Mouse (Mus musculus) adipocyte (in vitro differentiated cells): ENCODE data around the gene Nt5c3b.

Experiments used
- DNase-seq: peaks from one replicate; pipeline ENCODE4 v3.0.0-alpha.2; 2016; ENCODE audit warnings: low spot score

Gene Nt5c3b

GRCm38 (mm10) chr11:100441797-100442196 is at the start of gene Nt5c3b, which contains the start of gene Klhl10:
Gene Nt5c3b, minus strand, starts transcription at chr11:100441808.
Gene Klhl10, plus strand, starts transcription at chr11:100441917.
- DNase-seq, result no peak

- no peak for DNase-seq
Observed at GRCm38 (mm10) chr11:100490951-100491350, 49.3 kb upstream of the Nt5c3b start.

DNA sequence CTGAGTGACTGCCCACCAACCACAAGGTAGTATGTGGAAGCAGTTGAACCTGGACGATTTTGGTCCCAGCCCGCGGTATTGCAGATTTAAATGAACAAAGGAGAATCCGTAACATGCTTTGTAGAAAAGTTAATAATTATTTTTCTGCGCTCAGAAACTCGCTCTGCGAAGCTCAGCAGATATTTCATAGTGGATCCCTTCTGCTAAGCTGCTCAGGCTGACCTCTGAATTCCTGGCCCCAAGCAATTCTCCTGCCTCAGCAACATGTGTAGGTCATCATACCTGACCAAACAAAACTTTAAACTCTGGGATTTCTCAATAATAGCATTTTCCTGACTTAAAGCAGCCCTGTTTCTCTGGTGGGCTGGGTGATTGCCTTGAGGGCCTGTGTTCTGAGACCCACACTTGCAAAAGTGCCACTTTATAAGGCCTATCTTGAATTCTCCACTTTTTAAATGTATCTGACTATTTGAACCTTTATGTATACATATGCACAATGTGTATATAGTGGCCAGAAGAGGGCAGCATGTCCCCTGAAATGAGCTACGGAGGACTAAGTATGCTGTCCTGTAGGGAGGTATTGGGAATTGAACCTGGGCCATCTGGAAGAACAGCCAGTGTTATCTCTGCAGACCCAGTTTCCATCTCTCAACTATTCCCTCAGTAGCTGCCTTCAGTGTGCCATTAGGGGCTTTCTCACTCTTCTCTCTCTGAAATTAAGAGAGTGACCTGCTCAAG is 44.4 kb upstream of the Nt5c3b start:
- peak; percentile 44 for DNase-seq

GRCm38 (mm10) chr11:100484461-100484860 is 42.9 kb upstream of the Nt5c3b start:
- DNase-seq, result no peak

DNA sequence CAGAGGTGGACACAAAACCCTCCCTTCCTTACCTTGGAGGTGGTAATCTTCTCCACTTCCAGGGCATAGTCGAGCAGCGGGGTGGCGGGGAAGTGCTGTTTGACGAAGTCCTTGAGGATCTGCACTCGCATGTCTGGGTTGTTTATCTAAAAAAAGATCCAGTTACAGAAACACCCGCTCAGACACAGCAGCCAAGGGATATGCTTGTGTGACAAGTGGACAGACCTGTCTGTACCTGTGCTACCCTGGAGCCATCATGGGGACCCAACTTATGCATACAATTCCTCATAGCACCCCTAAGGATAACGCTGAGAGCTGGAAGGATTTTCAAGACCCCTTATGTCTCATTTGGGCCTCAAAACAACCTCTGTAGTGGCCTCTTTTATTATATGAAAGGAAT is 37.5 kb upstream of the Nt5c3b start:
- no peak for DNase-seq

DNA sequence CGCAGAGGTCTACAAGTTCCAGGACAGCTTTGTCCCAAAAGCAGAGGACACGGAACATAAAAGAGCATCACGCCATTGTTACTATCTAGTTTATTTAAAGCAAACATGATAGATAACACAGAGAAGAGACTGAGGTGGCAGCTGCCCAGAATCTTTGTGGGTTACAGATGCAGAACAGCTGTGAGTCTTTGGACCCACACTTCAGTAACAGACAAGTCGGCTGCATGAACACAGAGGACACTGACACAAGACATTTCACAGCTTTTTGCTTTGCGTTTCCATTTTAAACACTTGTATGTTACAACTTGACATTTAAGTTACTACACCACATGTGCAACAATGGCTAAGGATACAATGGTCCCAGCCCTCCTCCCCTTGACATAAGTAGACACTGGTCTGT is 34.7 kb upstream of the Nt5c3b start:
- DNase-seq, result no peak

DNA sequence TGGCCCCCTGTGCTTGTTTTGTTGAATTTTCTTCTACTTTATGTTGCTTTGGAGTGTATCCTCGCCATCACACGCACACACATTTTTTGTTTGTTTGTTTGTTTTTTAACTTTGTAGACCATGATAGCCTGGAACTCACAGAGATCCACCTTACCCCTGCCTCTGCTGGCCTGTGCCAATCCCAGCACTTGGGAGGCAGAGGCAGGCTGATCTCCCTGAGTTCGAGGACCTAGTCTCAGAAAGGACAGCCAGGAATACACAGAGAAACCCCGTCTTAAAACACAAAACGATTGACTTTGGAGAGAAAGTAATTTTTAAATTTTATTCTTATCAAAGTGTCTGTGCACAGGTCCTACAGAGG is 31.3 kb upstream of the Nt5c3b start:
- no peak for DNase-seq

GRCm38 (mm10) chr11:100472197-100472934 is 30.8 kb upstream of the Nt5c3b start, which contains the start of gene Klhl11:
Gene Klhl11, minus strand, starts transcription at chr11:100472741.
- DNase-seq, result peak; percentile 89

DNA sequence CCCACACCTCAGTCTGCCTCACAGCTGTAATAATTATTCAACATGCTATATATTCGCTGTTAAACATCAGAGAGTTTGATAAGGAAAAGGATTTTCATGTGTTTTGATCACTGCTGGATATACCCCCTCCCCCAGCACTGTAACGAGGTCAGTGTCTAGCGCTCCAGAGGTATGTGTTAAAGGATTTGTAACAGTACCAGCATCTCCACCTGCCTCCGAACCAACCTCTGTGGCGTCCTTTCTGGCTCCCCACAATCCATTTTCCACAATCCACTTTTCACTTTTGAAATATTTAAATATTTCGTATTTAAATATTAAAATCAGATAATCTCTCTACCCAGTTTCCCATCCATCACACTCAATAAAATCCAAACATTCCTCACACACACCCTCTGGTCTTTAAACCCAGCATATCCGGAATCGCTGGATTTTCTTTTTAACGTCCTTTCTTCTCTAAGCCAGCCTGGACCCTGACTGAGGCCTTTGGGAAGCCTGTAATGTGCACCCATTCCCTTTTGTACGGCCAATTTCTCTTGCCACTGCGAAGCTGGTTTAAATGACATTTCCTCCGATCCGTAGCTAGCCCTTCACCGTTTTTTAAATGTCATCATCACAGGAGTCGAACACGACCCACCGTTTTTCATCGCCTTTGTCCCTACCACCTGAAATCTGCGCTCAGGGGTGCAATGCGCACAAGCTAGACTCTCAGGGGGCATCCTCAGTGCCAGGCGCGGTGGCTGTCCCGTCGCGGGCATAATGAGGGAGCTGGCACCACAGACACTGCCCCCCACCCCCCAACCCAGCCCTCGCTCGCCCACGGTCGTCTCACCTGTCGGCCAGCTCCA is 30.0 kb upstream of the Nt5c3b start:
- peak; percentile 13 for DNase-seq

GRCm38 (mm10) chr11:100465833-100466232 is 24.2 kb upstream of the Nt5c3b start:
- DNase-seq, result no peak

DNA sequence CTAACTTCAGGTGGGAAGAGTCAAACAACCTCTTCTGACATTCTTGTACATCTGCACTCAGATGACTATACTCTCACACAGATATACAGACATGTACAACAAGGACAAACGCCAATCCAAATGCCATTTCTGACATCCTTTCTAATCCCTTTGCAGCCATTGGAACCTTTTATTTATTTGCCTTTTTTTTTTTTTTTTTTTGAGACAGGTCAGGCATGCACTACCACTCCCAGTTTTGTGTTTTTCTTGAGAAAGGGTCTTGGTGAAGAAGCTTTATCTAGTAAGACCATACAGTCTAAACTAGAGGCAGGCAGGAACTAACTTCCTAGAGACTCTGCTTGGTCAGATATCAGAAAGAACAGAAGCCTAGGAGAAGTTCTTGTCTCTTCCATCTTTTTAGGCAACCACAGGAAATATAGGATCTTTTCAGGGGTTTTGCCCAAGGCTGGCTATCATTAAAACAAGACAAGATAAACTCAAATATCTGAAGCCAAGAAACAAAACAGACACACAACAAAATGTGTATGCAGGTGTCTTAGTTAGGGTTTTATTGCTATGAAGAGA is 23.7 kb upstream of the Nt5c3b start:
- no peak for DNase-seq

DNA sequence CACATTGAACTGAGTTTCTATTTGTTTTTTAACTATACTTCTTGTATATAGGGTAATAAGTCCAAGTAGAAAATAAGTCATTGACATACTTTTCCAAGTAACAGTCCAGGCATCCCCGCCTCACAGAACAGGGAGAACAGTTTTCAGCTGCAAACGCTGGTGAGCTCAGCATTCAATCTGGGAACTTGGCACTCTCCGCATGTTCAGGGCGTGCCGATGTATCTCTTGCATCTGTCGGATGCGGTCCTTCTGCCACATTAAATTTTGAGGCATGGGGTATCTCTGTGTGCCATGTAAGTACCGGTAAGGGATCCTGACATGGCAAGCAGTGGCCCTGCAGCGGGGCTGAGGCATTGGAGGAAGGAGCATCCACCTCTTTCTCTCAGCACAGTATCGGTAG is 21.1 kb upstream of the Nt5c3b start:
- DNase-seq, result no peak

- DNase-seq, result no peak
Observed at GRCm38 (mm10) chr11:100457711-100458110, 16.1 kb upstream of the Nt5c3b start.

DNA sequence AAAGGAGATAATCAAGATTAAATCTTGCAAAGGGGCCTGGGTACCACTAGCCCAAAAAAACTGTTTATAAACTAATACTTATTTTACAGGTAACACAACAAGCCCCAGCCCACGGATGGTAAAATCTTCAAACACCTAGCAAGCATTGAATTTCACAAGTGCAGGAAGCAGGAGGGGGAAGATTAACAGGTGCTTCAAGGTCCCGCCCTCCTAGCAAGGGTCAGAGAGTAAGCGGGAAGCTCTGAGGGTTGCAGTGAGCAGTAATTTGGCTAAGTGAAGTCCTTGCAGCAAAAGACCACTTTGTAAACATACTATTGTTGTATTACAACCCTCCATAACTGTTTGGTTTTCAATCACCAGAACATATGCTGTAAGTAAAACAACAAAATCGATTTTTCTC is 15.6 kb upstream of the Nt5c3b start:
- DNase-seq, result no peak

GRCm38 (mm10) chr11:100442625-100443024 is 1.0 kb upstream of the Nt5c3b start:
- DNase-seq, result no peak

DNA sequence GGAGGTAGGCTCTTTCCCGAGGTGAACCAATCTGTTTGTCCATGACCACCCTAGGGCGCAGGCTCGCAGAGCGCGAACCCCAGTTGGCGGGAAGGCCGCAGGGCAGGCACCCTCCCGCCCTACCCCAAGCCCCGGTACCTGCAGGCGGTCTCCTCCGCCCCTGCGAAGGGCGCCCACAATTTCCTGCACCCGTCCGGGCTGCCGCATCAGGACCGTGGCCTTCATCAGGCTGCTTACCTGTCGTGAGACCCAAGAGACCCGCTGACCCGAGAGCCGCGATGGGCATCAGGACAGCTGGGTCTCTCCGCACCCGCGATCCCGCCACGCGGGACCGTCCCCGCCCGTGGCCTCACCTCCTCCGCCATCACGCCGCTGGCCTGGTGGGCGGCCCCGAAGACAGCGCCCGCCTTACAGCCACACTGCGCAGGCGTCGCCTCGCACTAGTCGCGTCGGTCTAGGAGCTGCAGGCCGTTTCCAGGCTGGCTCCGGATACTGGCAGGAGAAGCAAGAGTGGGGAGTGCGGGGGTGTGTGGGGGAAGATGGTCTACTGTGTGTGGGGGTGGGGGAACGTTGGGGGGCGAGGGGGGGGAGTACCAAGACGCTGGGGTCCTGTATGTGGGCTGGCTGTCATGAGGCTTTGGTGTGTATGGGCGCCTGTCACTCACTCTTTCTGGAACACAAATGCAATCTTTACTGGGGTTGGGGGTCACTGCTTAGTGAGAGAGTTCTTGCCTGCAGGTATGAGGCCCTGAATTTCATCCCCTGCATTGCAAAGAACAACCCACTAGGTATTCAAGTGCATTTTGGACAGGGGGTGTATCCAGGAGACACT is 701 bp downstream of the Nt5c3b start:
- DNase-seq, result peak; percentile 75

DNA sequence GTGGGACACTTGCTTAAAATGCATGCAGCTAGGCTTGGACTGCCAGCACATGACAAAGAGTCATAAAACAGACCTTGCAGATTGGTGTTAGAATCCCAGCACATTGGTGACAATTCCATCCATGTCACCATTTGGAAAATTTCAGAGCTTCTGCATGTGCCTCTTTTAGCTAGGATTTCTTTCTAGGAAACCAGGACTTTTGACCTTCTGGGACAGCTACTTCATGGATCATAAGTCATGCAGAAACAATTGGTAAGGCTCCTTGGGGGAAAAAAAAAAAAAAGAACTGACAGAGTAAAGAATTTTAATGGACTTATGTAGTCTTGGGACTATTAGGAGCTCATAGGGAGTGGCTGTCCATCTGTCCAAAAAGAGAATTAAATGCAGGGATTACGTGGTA is 3.7 kb downstream of the Nt5c3b start:
- DNase-seq, result peak; percentile 25

- no peak for DNase-seq
Observed at GRCm38 (mm10) chr11:100435678-100436246, 5.8 kb downstream of the Nt5c3b start.

- no peak for DNase-seq
Observed at GRCm38 (mm10) chr11:100432002-100432401, 9.6 kb downstream of the Nt5c3b start.

DNA sequence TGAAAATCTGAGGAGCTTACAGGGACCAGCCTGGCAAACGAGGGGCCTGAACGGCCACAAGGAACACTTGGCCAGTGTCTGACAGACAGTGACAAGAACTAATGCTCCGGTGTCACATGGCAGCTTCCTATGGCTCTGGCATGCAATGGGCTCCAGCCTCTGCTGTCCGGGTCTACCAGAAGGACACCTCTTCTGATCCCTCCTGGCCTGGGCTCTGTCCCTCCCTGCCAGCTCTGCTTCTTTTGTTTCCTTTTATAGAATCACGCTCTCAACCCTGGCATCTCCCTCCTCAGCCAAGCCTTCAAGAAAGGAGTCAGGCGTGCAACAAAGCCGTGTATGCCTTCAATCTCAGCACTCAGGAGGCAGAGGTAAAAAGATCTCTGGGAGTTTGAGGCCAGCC is 11.6 kb downstream of the Nt5c3b start:
- DNase-seq, result no peak

GRCm38 (mm10) chr11:100428612-100429199 is 12.9 kb downstream of the Nt5c3b start:
- DNase-seq, result no peak
